Mouse (Mus musculus) heart, adult 2 months (tissue): ENCODE data around the gene Stac2. TPM values are rescaled to one million over a fixed set of nuclear protein-coding genes. Genes with fewer than 3 reads are reported as not detected.

ENCODE experiments used
- DNase-seq, 2 experiments: peaks; one replicate each; pipeline ENCODE4 v3.0.0; 2021
- H3K27ac ChIP-seq: fragments of 200-600 bp; 2 replicates; pipeline ENCODE4 v1.8.1; 2022
- H3K27me3 ChIP-seq: fragments of 200-500 bp; 2 replicates; pipeline ENCODE4 v1.6.1; 2012; ENCODE audit warnings: mild to moderate bottlenecking, low read length, inconsistent platforms, mixed read lengths; ENCODE audit not compliant: control insufficient read depth, insufficient read depth
- H3K36me3 ChIP-seq: fragments of 200-500 bp; 2 replicates; pipeline ENCODE4 v1.6.1; 2012; ENCODE audit warnings: low read length, inconsistent platforms; ENCODE audit not compliant: control insufficient read depth, insufficient read depth
- H3K4me1 ChIP-seq: fragments of 200-500 bp; 2 replicates; pipeline ENCODE4 v1.6.1; 2011; ENCODE audit warnings: low read length; ENCODE audit not compliant: control insufficient read depth, insufficient read depth
- H3K4me3 ChIP-seq: fragments of 200-600 bp; 2 replicates; pipeline ENCODE4 v1.8.1; 2022
- H3K79me2 ChIP-seq: fragments of 200-500 bp; replicated peaks from 2 replicates; pipeline ENCODE4 v1.6.1; 2012; ENCODE audit warnings: mild to moderate bottlenecking, inconsistent platforms, low read length, moderate library complexity, mixed read lengths; ENCODE audit not compliant: control insufficient read depth, insufficient read depth
- H3K9ac ChIP-seq: fragments of 200-500 bp; 2 replicates; pipeline ENCODE4 v1.6.1; 2012; ENCODE audit warnings: low read depth, mild to moderate bottlenecking, control low read depth, inconsistent platforms, low read length, mixed read lengths
- CTCF ChIP-seq: fragments of 200-600 bp; IDR thresholded peaks from 2 replicates; pipeline ENCODE4 v1.8.1; 2022; ENCODE audit warnings: antibody characterized with exemption, mild to moderate bottlenecking, moderate library complexity
- EP300 ChIP-seq: fragments of 200-500 bp; IDR thresholded peaks from 2 replicates; pipeline ENCODE4 v1.6.1; 2011; ENCODE audit warnings: low read depth, low read length, control low read depth; ENCODE audit not compliant: insufficient read depth
- POLR2A ChIP-seq: fragments of 200-500 bp; IDR thresholded peaks from 2 replicates; pipeline ENCODE4 v1.6.1; 2011; ENCODE audit warnings: mild to moderate bottlenecking, low read depth, low read length, control low read depth; ENCODE audit not compliant: insufficient read depth
- WGBS: fragments of 180-500 bp; shearing (Covaris S2); methylation state at CpG from one replicate; pipeline ENCODE4 v1.1.7; 2018; 5-methylcytosine and 5-hydroxymethylcytosine counted together
- intact Hi-C: fragments of 180-260 bp; cut with DNase I; formaldehyde crosslinking; loops from one replicate; pipeline ENCODE4 v1.15.1; 2025
- polyA plus RNA-seq: library from polyadenylated mRNA; depleted of rRNA; stranded (reverse); fragments of >200 nt; gene quantifications from 2 replicates; pipeline ENCODE4 v1.2.3, GENCODE M21; 2012
- total RNA-seq, 2 experiments: library from RNA; stranded (reverse); gene quantifications; 2 replicates each; pipeline ENCODE4 v1.2.3; 2021

The Stac2 gene
- total and polyA plus RNA-seq, 3 experiments, result 0.10 to 0.35 (median 0.20) TPM

- H3K9ac ChIP-seq, result no peak overlapping the region
- intact Hi-C loops, result loop anchor here (1.0 kb wide), 1 partner anchor 44 kb away; no protein-coding TSS in a partner anchor
- no peaks in the 10 kb centered on the region; the same call in 1 of the 2 replicates for H3K4me1 ChIP-seq
- TF ChIP-seq CTCF (no peak), EP300 (no peak), POLR2A (no peak)
- no peak overlapping the region for H3K27ac ChIP-seq
- no peak for DNase-seq
- H3K79me2 ChIP-seq, result peaks cover 3% of the 10 kb centered on the region
- H3K27me3 ChIP-seq, result no peaks in the 10 kb centered on the region
- peaks cover 4% of the 10 kb centered on the region; the same call in 1 of the 2 replicates for H3K36me3 ChIP-seq
- H3K4me3 ChIP-seq, result no peak overlapping the region
- WGBS, result 63% methylated on average over 5 of the region's 5 CpGs
Measured at GRCm38 (mm10) chr11:98030701-98031442, 22.4 kb downstream of the Stac2 start.

GRCm38 (mm10) chr11:98027785-98028184 lies 25.5 kb downstream of the Stac2 start:
- H3K27ac ChIP-seq, result peak overlapping the region; percentile 99; the same call in 1 of the 2 replicates
- H3K27me3 ChIP-seq, result no peaks in the 10 kb centered on the region
- H3K9ac ChIP-seq, result peak overlapping the region; percentile 96
- DNase-seq, result no peak
- intact Hi-C loops, result loop anchor here (2.0 to 5.0 kb wide), 2 partner anchors 123 to 175 kb away; partner anchors contain the start of genes Cdk12 and Fbxl20
- H3K4me3 ChIP-seq, result peak overlapping the region; percentile 89
- H3K79me2 ChIP-seq, result peaks cover 3% of the 10 kb centered on the region
- WGBS, result 13% methylated on average over 7 of the region's 7 CpGs
- H3K4me1 ChIP-seq, result no peaks in the 10 kb centered on the region; the same call in 1 of the 2 replicates
- no peak for TF ChIP-seq CTCF
- no peak for TF ChIP-seq EP300
- TF ChIP-seq POLR2A, result no peak
- peaks cover 4% of the 10 kb centered on the region; the same call in 1 of the 2 replicates for H3K36me3 ChIP-seq

- H3K27ac ChIP-seq, result peak overlapping the region; percentile 99
- H3K4me3 ChIP-seq, result peak overlapping the region; percentile 89
- intact Hi-C loops, result loop anchor here (2.0 to 5.0 kb wide), 2 partner anchors 124 to 175 kb away; partner anchors contain the start of genes Cdk12 and Fbxl20
- TF ChIP-seq EP300 (no peak), POLR2A (no peak), CTCF (no peak)
- H3K9ac ChIP-seq, result peak overlapping the region; percentile 96
- WGBS, result under 1% methylated on average over 18 of the region's 18 CpGs
- H3K79me2 ChIP-seq, result peaks cover 3% of the 10 kb centered on the region
- no peaks in the 10 kb centered on the region for H3K27me3 ChIP-seq
- peaks cover 4% of the 10 kb centered on the region; the same call in 1 of the 2 replicates for H3K36me3 ChIP-seq
- no peaks in the 10 kb centered on the region; the same call in 1 of the 2 replicates for H3K4me1 ChIP-seq
- no peak for DNase-seq
Measured at GRCm38 (mm10) chr11:98027297-98027688, 26.0 kb downstream of the Stac2 start.

- WGBS, result under 1% methylated on average over 68 of the region's 69 CpGs
- intact Hi-C loops, result loop anchor here (2.0 to 5.0 kb wide), 2 partner anchors 124 to 176 kb away; partner anchors contain the start of genes Cdk12 and Fbxl20
- peaks cover 4% of the 10 kb centered on the region; the same call in 1 of the 2 replicates for H3K36me3 ChIP-seq
- peak within 1 kb of the TSS; percentile 96 for H3K9ac ChIP-seq
- H3K27me3 ChIP-seq, result no peaks in the 10 kb centered on the region
- TF ChIP-seq EP300, result 0 out of 2 replicates have a peak, but pooled peaks have one; percentile 17
- TF ChIP-seq CTCF, result no peak
- peak; percentile 97 for TF ChIP-seq POLR2A
- H3K4me3 ChIP-seq, result peak within 1 kb of the TSS; percentile 89
- H3K4me1 ChIP-seq, result no peaks in the 10 kb centered on the region
- DNase-seq, result peak; percentile 92 to 93
- peaks cover 3% of the 10 kb centered on the region for H3K79me2 ChIP-seq
- peak within 1 kb of the TSS; percentile 99 for H3K27ac ChIP-seq
Measured at GRCm38 (mm10) chr11:98026570-98027296, 26.5 kb downstream of the Stac2 start, which contains the start of gene Rpl19. Gene Rpl19 (plus strand): TSS chr11:98026710.

GRCm38 (mm10) chr11:98026248-98026569 lies 27.1 kb downstream of the Stac2 start:
- intact Hi-C loops, result loop anchor here (2.0 to 5.0 kb wide), 2 partner anchors 125 to 176 kb away; partner anchors contain the start of genes Cdk12 and Fbxl20

More at GRCm38 (mm10) chr11:98026248-98026569, 27.1 kb downstream of the Stac2 start:
- DNase-seq, result no peak
- Histone ChIP-seq H3K79me2 (peaks cover 3% of the 10 kb centered on the region), H3K4me1 (peaks cover 2% of the 10 kb centered on the region; the same call in 1 of the 2 replicates), H3K27me3 (no peaks in the 10 kb centered on the region), H3K36me3 (peaks cover 4% of the 10 kb centered on the region; the same call in 1 of the 2 replicates), H3K9ac (peak overlapping the region; percentile 85), H3K4me3 (peak overlapping the region; percentile 89), H3K27ac (peak overlapping the region; percentile 99)
- WGBS, result 7% methylated on average over 15 of the region's 15 CpGs
- no peak for TF ChIP-seq POLR2A
- TF ChIP-seq EP300, result no peak
- no peak for TF ChIP-seq CTCF
